Mouse (Mus musculus): ENCODE measurements around the gene Sh3glb2.

Sh3glb2 gene

GRCm38 (mm10) chr2:30358533-30359531, at the start of gene Sh3glb2:
Gene Sh3glb2, minus strand, starts transcription at chr2:30359337.
- peak; percentile 71 to 81 for DNase-seq

- no peak for DNase-seq
Measured at GRCm38 (mm10) chr2:30408452-30409100, 49.4 kb upstream of the Sh3glb2 start.

- no peak for DNase-seq
Measured at GRCm38 (mm10) chr2:30407778-30408177, 48.6 kb upstream of the Sh3glb2 start.

- DNase-seq, result no peak
Measured at GRCm38 (mm10) chr2:30407221-30407620, 48.1 kb upstream of the Sh3glb2 start.

GRCm38 (mm10) chr2:30403870-30404269, 44.7 kb upstream of the Sh3glb2 start:
- no peak for DNase-seq

- DNase-seq, result no peak
Measured at GRCm38 (mm10) chr2:30402843-30403242, 43.7 kb upstream of the Sh3glb2 start.

GRCm38 (mm10) chr2:30402351-30402826, 43.3 kb upstream of the Sh3glb2 start:
- no peak for DNase-seq

GRCm38 (mm10) chr2:30401581-30401980, 42.4 kb upstream of the Sh3glb2 start:
- no peak for DNase-seq

- DNase-seq, result peak; percentile 78 to 84
Measured at GRCm38 (mm10) chr2:30399191-30400171, 40.3 kb upstream of the Sh3glb2 start.

GRCm38 (mm10) chr2:30397986-30398512, 38.9 kb upstream of the Sh3glb2 start:
- no peak for DNase-seq

- DNase-seq, result no peak
Measured at GRCm38 (mm10) chr2:30396246-30396645, 37.1 kb upstream of the Sh3glb2 start.

- peak; percentile 53 to 67 for DNase-seq
Measured at GRCm38 (mm10) chr2:30395757-30396156, 36.6 kb upstream of the Sh3glb2 start.

GRCm38 (mm10) chr2:30393370-30393656, 34.2 kb upstream of the Sh3glb2 start:
- DNase-seq, result no peak

GRCm38 (mm10) chr2:30392577-30393369, 33.6 kb upstream of the Sh3glb2 start:
- DNase-seq, result peak; percentile 93 to 94

GRCm38 (mm10) chr2:30392114-30392576, 33.0 kb upstream of the Sh3glb2 start, which contains the start of gene Dolpp1:
Gene Dolpp1, plus strand, starts transcription at chr2:30392254.
- DNase-seq, result peak; percentile 98 to 99

- no peak for DNase-seq
Measured at GRCm38 (mm10) chr2:30389000-30389399, 29.9 kb upstream of the Sh3glb2 start.

- DNase-seq, result peak in 1 of 2 experiments; percentile 48
Measured at GRCm38 (mm10) chr2:30386913-30387312, 27.8 kb upstream of the Sh3glb2 start.

GRCm38 (mm10) chr2:30385591-30385990, 26.5 kb upstream of the Sh3glb2 start:
- no peak for DNase-seq

GRCm38 (mm10) chr2:30384814-30385213, 25.7 kb upstream of the Sh3glb2 start:
- no peak for DNase-seq

GRCm38 (mm10) chr2:30381377-30381725, 22.2 kb upstream of the Sh3glb2 start:
- no peak for DNase-seq

Measured in lung, adult 18-20 months (tissue).